Mouse (Mus musculus): ENCODE data around the gene Tnfsf13. TPM values are rescaled to one million over a fixed set of nuclear protein-coding genes. Genes with fewer than 3 reads are reported as not detected.

Tnfsf13 gene
- polyA plus RNA-seq, 2 experiments, result 0.77 to 4.4 TPM

GRCm38 (mm10) chr11:69663795-69664194, 21.8 kb downstream of the Tnfsf13 start:
- Histone ChIP-seq H3K36me3 (ENCODE audit: control insufficient read depth, insufficient read depth, low read length) (peaks cover 64% of the 10 kb centered on the region), H3K4me2 (replicated peaks; ENCODE audit: low read depth, low read length, severe bottlenecking) (no peak overlapping the region), H3K9ac (ENCODE audit: low read depth, low read length, severe bottlenecking) (no peak overlapping the region), H3K27ac (replicated peaks; ENCODE audit: low read depth, low read length) (no peak overlapping the region; the same call in 1 of the 2 replicates), H3K4me3 (replicated peaks; ENCODE audit: low read length) (no peak overlapping the region), H3K27me3 (ENCODE audit: control insufficient read depth, insufficient read depth, low read length) (no peaks in the 10 kb centered on the region), H3K9me3 (ENCODE audit: control insufficient read depth, low read length) (no peaks in the 10 kb centered on the region), H3K4me1 (ENCODE audit: control insufficient read depth, insufficient read depth, low read length) (peaks cover 10% of the 10 kb centered on the region)
- no peak for TF ChIP-seq POLR2A (IDR thresholded peaks at IDR 0.05; ENCODE audit: borderline replicate concordance, extremely low read depth, insufficient read depth, insufficient read length)
- DNase-seq (ENCODE audit: low spot score) (no peak), ATAC-seq (ENCODE audit: low FRiP score, low read depth) (no peak)
- 84% methylated on average over 6 of the region's 6 CpGs for WGBS

DNA sequence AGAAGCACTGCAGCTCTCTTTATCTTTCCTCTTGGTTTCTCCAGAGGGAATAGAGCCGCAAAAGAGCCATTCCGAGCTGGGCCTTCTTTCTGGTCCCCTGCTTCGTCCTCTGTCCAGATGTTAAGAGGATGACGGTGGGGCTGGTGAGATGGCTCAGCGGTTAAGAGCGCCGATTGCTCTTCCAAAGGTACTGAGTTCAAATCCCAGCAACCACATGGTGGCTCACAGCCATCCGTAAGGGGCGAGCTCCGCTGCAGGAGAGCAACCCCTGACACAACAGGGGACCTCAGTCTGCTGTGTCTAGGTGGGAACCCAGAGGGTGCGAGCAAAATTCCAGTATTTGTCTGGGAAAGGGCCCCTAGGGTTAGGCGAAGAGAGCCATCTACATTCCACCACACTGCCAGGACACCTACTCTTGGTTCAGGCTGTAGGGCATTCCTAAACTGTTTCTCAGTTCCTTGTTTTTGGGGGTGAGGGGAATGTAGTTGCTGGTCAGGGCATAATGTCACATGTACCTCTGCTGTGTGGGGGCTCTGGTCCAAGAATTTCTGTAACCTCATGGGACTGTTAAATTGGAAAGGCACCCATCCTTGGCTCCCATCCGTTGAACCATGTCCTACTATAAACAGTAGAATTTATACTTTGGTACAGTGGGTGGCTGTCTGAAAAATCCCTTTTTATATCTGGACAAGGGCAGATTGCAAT, 22.5 kb downstream of the Tnfsf13 start:
- Histone ChIP-seq H3K27ac (replicated peaks; ENCODE audit: low read depth, low read length) (peak overlapping the region; percentile 93), H3K4me2 (replicated peaks; ENCODE audit: low read depth, low read length, severe bottlenecking) (peak overlapping the region; percentile 52), H3K9ac (ENCODE audit: low read depth, low read length, severe bottlenecking) (peak overlapping the region; percentile 64), H3K4me3 (replicated peaks; ENCODE audit: low read length) (peak overlapping the region; percentile 54), H3K36me3 (ENCODE audit: control insufficient read depth, insufficient read depth, low read length) (peaks cover 64% of the 10 kb centered on the region), H3K9me3 (ENCODE audit: control insufficient read depth, low read length) (no peaks in the 10 kb centered on the region), H3K4me1 (ENCODE audit: control insufficient read depth, insufficient read depth, low read length) (peaks cover 10% of the 10 kb centered on the region), H3K27me3 (ENCODE audit: control insufficient read depth, insufficient read depth, low read length) (no peaks in the 10 kb centered on the region)
- WGBS, result 71% methylated on average over 13 of the region's 13 CpGs
- TF ChIP-seq POLR2A (IDR thresholded peaks at IDR 0.05; ENCODE audit: borderline replicate concordance, extremely low read depth, insufficient read depth, insufficient read length), result no peak
- DNase-seq (ENCODE audit: low spot score), result no peak
- no peak for ATAC-seq (ENCODE audit: low FRiP score, low read depth)

DNA sequence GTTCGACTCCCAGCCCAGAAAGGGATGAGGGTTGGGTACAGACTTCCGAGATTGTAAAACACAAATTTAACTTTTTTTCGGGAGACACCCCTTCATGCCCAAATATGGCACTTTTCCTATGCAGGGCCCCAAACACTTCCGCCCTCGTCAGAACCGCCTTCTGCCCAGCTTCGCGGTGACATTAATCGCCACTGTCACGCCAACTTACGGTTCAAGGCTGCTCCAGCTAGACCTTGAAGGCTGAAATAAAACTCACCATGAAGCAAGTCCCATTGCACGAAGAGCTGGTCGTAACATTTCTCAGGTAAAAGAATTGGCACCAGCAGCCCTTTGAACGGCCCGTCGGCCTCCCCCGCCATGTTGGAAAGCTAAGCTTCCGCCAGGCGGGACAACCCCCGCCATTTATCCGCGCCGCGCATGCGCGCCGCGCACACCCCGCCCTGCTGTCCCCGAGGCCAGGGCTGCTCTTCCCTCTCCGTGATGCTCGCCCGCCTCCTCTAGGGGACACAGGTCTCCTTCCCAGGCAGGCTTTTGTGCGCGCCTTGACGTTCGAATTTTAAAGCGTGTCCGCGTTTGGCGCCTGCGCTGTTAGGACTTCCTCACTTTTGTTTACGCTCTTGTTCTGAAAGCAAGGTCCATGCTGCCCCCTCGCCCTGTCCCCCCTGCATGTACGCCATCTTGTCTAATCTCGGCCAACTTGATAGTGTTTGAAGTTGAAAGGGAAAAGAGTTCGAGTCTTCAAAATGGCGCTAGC, 23.2 kb downstream of the Tnfsf13 start, which contains the start of gene Mpdu1:
TSS of gene Mpdu1 (minus strand) at position 430 of the 754 bp plus-strand sequence.
- TF ChIP-seq POLR2A (IDR thresholded peaks at IDR 0.05; ENCODE audit: borderline replicate concordance, extremely low read depth, insufficient read depth, insufficient read length), result peak; percentile 90; the same call in 1 of the 2 replicates
- Histone ChIP-seq H3K4me3 (replicated peaks; ENCODE audit: low read length) (peak within 1 kb of the TSS; percentile 54), H3K4me1 (ENCODE audit: control insufficient read depth, insufficient read depth, low read length) (peaks cover 10% of the 10 kb centered on the region), H3K9me3 (ENCODE audit: control insufficient read depth, low read length) (no peaks in the 10 kb centered on the region), H3K36me3 (ENCODE audit: control insufficient read depth, insufficient read depth, low read length) (peaks cover 64% of the 10 kb centered on the region), H3K27ac (replicated peaks; ENCODE audit: low read depth, low read length) (peak within 1 kb of the TSS; percentile 93), H3K9ac (ENCODE audit: low read depth, low read length, severe bottlenecking) (peak within 1 kb of the TSS; percentile 64), H3K27me3 (ENCODE audit: control insufficient read depth, insufficient read depth, low read length) (no peaks in the 10 kb centered on the region), H3K4me2 (replicated peaks; ENCODE audit: low read depth, low read length, severe bottlenecking) (peak within 1 kb of the TSS; percentile 52)
- WGBS, result under 1% methylated on average over 48 of the region's 48 CpGs
- ATAC-seq (ENCODE audit: low FRiP score, low read depth), result peak; percentile 92
- peak; percentile 94 for DNase-seq (ENCODE audit: low spot score)

GRCm38 (mm10) chr11:69661221-69661881, 24.2 kb downstream of the Tnfsf13 start:
- no peaks in the 10 kb centered on the region for H3K9me3 ChIP-seq (ENCODE audit: control insufficient read depth, low read length)
- TF ChIP-seq POLR2A (IDR thresholded peaks at IDR 0.05; ENCODE audit: borderline replicate concordance, extremely low read depth, insufficient read depth, insufficient read length), result no peak
- no peaks in the 10 kb centered on the region for H3K27me3 ChIP-seq (ENCODE audit: control insufficient read depth, insufficient read depth, low read length)
- 85% methylated on average over 3 of the region's 3 CpGs for WGBS
- H3K4me1 ChIP-seq (ENCODE audit: control insufficient read depth, insufficient read depth, low read length), result peaks cover 10% of the 10 kb centered on the region
- ATAC-seq (ENCODE audit: low FRiP score, low read depth) (no peak), DNase-seq (ENCODE audit: low spot score) (no peak)
- peak overlapping the region; percentile 52 for H3K4me2 ChIP-seq (replicated peaks; ENCODE audit: low read depth, low read length, severe bottlenecking)
- peak overlapping the region; percentile 93; the same call in 1 of the 2 replicates for H3K27ac ChIP-seq (replicated peaks; ENCODE audit: low read depth, low read length)
- H3K4me3 ChIP-seq (replicated peaks; ENCODE audit: low read length), result peak overlapping the region; percentile 54
- peaks cover 64% of the 10 kb centered on the region for H3K36me3 ChIP-seq (ENCODE audit: control insufficient read depth, insufficient read depth, low read length)
- H3K9ac ChIP-seq (ENCODE audit: low read depth, low read length, severe bottlenecking), result peak overlapping the region; percentile 64

DNA sequence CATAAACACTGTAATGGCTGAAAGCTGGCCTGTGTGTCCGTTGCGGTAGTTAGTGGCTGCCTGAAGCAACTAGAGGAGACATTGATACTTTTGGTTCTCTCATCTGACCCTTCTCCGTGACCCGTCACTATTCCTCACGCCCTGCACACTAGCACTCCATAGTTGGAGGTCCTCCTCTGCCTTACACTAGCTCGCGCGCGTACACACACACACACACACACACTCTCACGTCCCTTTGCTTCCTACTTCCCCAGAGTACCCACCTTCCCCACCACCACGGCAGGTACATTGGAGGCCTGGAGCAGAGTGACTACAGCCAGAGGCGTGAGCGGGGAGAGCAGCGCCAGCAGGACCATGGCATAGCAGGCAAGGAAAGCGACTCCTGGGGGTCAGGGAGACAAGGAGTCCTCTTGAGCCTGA, 28.1 kb downstream of the Tnfsf13 start:
- Histone ChIP-seq H3K4me1 (ENCODE audit: control insufficient read depth, insufficient read depth, low read length) (peaks cover 15% of the 10 kb centered on the region), H3K27ac (replicated peaks; ENCODE audit: low read depth, low read length) (no peak overlapping the region), H3K4me3 (replicated peaks; ENCODE audit: low read length) (no peak overlapping the region), H3K4me2 (replicated peaks; ENCODE audit: low read depth, low read length, severe bottlenecking) (no peak overlapping the region), H3K9me3 (ENCODE audit: control insufficient read depth, low read length) (no peaks in the 10 kb centered on the region), H3K27me3 (ENCODE audit: control insufficient read depth, insufficient read depth, low read length) (no peaks in the 10 kb centered on the region), H3K36me3 (ENCODE audit: control insufficient read depth, insufficient read depth, low read length) (peaks cover 67% of the 10 kb centered on the region), H3K9ac (ENCODE audit: low read depth, low read length, severe bottlenecking) (no peak overlapping the region)
- WGBS, result 85% methylated on average over 15 of the region's 15 CpGs
- DNase-seq (ENCODE audit: low spot score), result no peak
- no peak for ATAC-seq (ENCODE audit: low FRiP score, low read depth)
- no peak for TF ChIP-seq POLR2A (IDR thresholded peaks at IDR 0.05; ENCODE audit: borderline replicate concordance, extremely low read depth, insufficient read depth, insufficient read length)

Data from limb, embryonic 14.5 days (tissue).